Mouse (Mus musculus): ENCODE data around the gene Adra2b. TPM values are rescaled to one million over a fixed set of nuclear protein-coding genes. Genes with fewer than 3 reads are reported as not detected.

The Adra2b gene
- polyA plus RNA-seq (2015; fragmentation: Nextera tagmentation; extraction: Ambion mirVana), result 0.45 and 0.56 TPM in 2 replicates

DNA sequence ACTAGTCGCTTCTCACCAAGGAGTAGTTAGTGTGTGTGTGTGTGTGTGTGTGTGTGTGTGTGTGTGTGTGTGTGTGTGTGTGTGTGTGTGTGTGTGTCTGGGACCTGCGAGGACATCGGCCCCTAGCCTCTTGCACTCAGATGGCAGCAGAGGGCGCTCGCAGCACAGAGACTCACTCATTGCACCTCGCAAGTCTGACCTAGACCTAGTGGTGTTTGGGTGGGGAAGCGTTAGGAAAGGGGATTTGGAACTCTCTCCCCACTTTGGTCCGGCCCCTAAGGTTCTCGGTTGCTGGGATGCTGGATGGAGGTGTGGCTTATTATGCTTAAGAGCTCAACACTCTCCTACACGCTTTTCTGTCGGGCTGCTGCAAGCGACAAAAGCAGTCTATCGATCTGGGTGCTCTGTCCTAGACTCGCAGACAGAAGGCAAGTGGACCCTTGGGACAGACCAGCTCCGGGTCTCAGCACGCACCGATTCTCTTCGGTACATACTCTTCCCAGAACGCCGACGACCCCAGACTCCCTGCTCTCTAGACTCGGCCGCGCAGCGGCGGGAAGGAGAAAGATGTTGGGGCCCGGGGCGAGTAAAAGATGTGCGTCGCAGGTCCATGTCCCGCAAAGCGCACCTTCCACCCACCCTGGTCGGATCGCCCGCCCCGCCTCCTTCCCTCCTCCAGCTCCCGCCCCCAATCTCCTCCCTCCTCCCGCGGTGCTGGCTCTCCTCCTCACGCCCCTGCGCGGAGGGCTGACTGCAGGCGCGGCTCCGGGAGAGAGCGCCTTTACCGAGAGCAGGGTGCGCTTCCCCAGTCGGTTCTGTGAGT is at the start of gene Adra2b:
Gene Adra2b (plus strand): TSS at position 750 of the 823 bp plus-strand sequence.
- peak within 1 kb of the TSS; percentile 49 for H3K4me3 ChIP-seq
- H3K9ac ChIP-seq, result peak within 1 kb of the TSS; percentile 58
- H3K27me3 ChIP-seq, result peaks cover 82% of the 10 kb centered on the region
- H3K9me3 ChIP-seq, result no peaks in the 10 kb centered on the region
- H3K27ac ChIP-seq, result no peak within 1 kb of the TSS
- H3K4me2 ChIP-seq (replicated peaks), result peak within 1 kb of the TSS; percentile 81
- H3K36me3 ChIP-seq, result no peaks in the 10 kb centered on the region
- H3K4me1 ChIP-seq, result peaks cover 14% of the 10 kb centered on the region
- peak; percentile 82 for ATAC-seq (ENCODE audit: low FRiP score, low read depth)
- under 1% methylated on average over 47 of the region's 49 CpGs for WGBS

DNA sequence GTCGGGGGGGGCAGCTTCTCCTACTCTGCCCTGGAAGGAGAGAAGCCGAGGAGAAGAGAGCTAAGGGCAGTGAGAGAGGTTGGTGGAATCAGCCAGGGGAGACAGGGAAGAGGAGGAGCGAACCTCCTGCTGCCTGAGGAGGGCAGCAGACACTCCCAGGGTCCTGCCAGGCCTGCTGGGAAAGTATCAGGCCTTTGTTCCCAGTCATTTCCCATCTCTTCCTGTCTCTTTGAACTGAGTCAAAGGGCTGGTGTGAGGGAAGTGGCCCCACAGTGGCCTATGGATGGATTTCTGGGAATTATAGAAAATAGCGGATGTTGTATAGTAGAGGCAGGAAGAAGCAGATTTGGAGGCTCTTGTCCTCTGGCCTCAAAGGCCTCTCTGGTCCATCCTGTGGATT is 49.1 kb upstream of the Adra2b start:
- no peak for ATAC-seq (ENCODE audit: low FRiP score, low read depth)
- no peaks in the 10 kb centered on the region for H3K9me3 ChIP-seq
- no peak overlapping the region for H3K4me3 ChIP-seq
- no peak overlapping the region for H3K27ac ChIP-seq
- H3K4me1 ChIP-seq, result no peaks in the 10 kb centered on the region
- no peak overlapping the region for H3K9ac ChIP-seq
- H3K4me2 ChIP-seq (replicated peaks), result no peak overlapping the region
- no peaks in the 10 kb centered on the region for H3K36me3 ChIP-seq
- H3K27me3 ChIP-seq, result no peaks in the 10 kb centered on the region
- 59% methylated on average over 4 of the region's 4 CpGs for WGBS

GRCm38 (mm10) chr2:127314467-127315154 is 48.4 kb upstream of the Adra2b start:
- no peaks in the 10 kb centered on the region for H3K27me3 ChIP-seq
- ATAC-seq (ENCODE audit: low FRiP score, low read depth), result no peak
- H3K4me3 ChIP-seq, result no peak overlapping the region
- H3K36me3 ChIP-seq, result no peaks in the 10 kb centered on the region
- H3K27ac ChIP-seq, result no peak overlapping the region
- 75% methylated on average over 6 of the region's 6 CpGs for WGBS
- H3K4me1 ChIP-seq, result no peaks in the 10 kb centered on the region
- H3K4me2 ChIP-seq (replicated peaks), result no peak overlapping the region
- no peak overlapping the region for H3K9ac ChIP-seq
- H3K9me3 ChIP-seq, result no peaks in the 10 kb centered on the region

DNA sequence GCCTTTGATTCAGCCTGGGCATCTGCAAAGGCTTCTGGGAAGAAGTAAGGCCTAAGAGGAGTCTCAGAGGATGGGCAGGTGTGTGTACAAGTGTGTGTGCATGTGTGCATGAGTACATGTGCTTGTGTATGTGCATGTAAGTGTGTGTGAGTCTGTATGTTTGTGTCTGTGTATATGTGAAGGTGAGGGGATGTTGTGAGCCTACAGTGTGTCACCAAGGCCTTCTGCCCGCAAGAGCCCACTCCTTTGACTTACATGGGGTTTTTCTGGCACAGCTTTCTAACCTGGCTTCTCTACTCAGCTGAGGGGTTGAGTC is 47.9 kb upstream of the Adra2b start:
- H3K27ac ChIP-seq, result no peak overlapping the region
- no peaks in the 10 kb centered on the region for H3K4me1 ChIP-seq
- 100% methylated on average over 1 of the region's 1 CpGs for WGBS
- H3K4me2 ChIP-seq (replicated peaks), result no peak overlapping the region
- H3K36me3 ChIP-seq, result no peaks in the 10 kb centered on the region
- ATAC-seq (ENCODE audit: low FRiP score, low read depth), result no peak
- H3K27me3 ChIP-seq, result no peaks in the 10 kb centered on the region
- H3K9ac ChIP-seq, result no peak overlapping the region
- H3K9me3 ChIP-seq, result no peaks in the 10 kb centered on the region
- H3K4me3 ChIP-seq, result no peak overlapping the region

GRCm38 (mm10) chr2:127316431-127316830 is 46.6 kb upstream of the Adra2b start:
- WGBS, result 81% methylated on average over 5 of the region's 5 CpGs
- Histone ChIP-seq H3K27me3 (no peaks in the 10 kb centered on the region), H3K4me2 (replicated peaks) (no peak overlapping the region), H3K36me3 (no peaks in the 10 kb centered on the region), H3K9me3 (no peaks in the 10 kb centered on the region), H3K9ac (no peak overlapping the region), H3K4me3 (no peak overlapping the region), H3K27ac (no peak overlapping the region), H3K4me1 (no peaks in the 10 kb centered on the region)
- ATAC-seq (ENCODE audit: low FRiP score, low read depth), result no peak

DNA sequence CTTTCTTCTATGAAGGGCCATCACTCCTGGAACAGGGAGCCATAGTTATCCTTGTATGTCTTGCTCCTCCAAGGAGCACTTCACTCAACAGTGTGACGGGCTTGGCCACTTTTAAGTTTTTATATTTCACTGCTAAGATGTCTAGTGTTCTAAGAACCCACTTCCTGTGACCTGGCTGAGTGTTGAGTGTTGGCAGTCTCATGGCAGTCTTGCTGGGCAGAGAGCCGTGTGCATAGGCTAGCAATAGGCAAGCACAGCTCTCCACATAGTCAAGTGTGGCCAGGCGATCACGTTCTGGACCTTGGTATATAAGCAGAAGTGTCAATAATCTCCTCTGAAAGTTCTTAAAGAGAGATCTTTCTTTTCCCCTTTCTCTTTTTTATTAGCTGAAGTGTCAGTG is 44.9 kb upstream of the Adra2b start:
- Histone ChIP-seq H3K9me3 (no peaks in the 10 kb centered on the region), H3K9ac (no peak overlapping the region), H3K27me3 (no peaks in the 10 kb centered on the region), H3K27ac (no peak overlapping the region), H3K4me3 (no peak overlapping the region), H3K4me1 (0 out of 2 replicates have a peak, but pooled peaks cover under 1% of the 10 kb centered on the region), H3K4me2 (replicated peaks) (no peak overlapping the region), H3K36me3 (no peaks in the 10 kb centered on the region)
- no peak for ATAC-seq (ENCODE audit: low FRiP score, low read depth)
- WGBS, result 83% methylated on average over 4 of the region's 4 CpGs

GRCm38 (mm10) chr2:127319071-127319470 is 43.9 kb upstream of the Adra2b start:
- no peak for ATAC-seq (ENCODE audit: low FRiP score, low read depth)
- H3K36me3 ChIP-seq, result no peaks in the 10 kb centered on the region
- no peak overlapping the region for H3K4me2 ChIP-seq (replicated peaks)
- no peaks in the 10 kb centered on the region for H3K9me3 ChIP-seq
- no peak overlapping the region for H3K4me3 ChIP-seq
- 71% methylated on average over 4 of the region's 4 CpGs for WGBS
- H3K27ac ChIP-seq, result no peak overlapping the region
- no peak overlapping the region for H3K9ac ChIP-seq
- H3K4me1 ChIP-seq, result 0 out of 2 replicates have a peak, but pooled peaks cover 3% of the 10 kb centered on the region
- H3K27me3 ChIP-seq, result no peaks in the 10 kb centered on the region

DNA sequence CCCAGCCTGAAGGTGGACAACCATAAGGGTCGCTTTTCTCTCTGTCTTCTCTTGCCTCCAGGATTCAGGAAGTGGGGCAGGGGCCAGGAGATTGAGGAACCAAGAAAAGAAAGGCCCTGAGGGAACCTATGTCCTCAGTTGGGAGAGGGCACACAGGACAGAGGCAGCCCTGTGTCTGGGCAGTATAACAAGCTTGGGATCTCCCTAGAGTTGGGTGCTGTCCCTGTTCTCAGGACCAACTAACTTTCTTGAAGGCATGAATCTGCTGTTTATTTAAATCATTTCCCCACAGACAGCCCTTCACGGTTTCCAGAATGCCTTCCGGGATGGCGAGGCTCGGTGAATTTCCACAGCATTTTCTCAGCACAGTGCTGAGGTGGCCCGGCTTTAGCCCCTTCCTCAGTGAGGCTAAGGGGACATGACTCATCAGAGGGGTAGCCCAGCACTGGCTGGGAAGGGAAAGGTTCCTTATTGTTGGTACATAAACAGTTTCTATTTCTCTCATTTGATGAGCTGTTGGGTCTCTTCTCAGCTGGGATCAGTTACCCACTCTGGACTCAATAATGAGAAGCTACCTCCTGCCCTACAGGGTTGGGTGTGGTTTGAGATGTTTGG is 40.2 kb upstream of the Adra2b start:
- Histone ChIP-seq H3K36me3 (no peaks in the 10 kb centered on the region), H3K27me3 (no peaks in the 10 kb centered on the region), H3K9me3 (no peaks in the 10 kb centered on the region), H3K4me2 (replicated peaks) (no peak overlapping the region), H3K27ac (no peak overlapping the region), H3K4me3 (no peak overlapping the region), H3K4me1 (0 out of 2 replicates have a peak, but pooled peaks cover 3% of the 10 kb centered on the region), H3K9ac (no peak overlapping the region)
- WGBS, result 74% methylated on average over 6 of the region's 6 CpGs
- no peak for ATAC-seq (ENCODE audit: low FRiP score, low read depth)

DNA sequence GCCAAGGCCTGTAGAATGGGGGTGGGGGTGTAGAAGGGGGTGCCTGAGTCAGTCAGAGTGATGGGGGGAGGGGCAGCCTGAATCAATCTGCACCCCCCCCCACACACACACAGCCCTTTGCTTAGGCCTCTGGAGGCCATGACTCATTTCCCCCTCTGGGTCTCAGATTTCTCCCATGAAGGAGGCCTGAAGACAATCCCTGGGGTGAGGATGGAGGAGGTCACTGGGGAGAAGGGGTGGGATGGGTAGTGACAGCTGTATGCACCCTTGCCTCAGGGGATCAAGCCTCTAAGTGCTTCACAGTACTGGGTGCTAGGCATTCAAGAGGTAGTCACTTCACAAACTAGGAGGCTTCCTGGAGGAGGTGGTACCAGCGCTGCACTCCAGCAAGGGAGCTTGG is 39.3 kb upstream of the Adra2b start:
- Histone ChIP-seq H3K27me3 (no peaks in the 10 kb centered on the region), H3K4me2 (replicated peaks) (no peak overlapping the region), H3K27ac (no peak overlapping the region), H3K9ac (no peak overlapping the region), H3K9me3 (no peaks in the 10 kb centered on the region), H3K4me1 (0 out of 2 replicates have a peak, but pooled peaks cover 3% of the 10 kb centered on the region), H3K36me3 (no peaks in the 10 kb centered on the region), H3K4me3 (no peak overlapping the region)
- WGBS, result 65% methylated on average over 1 of the region's 1 CpGs
- ATAC-seq (ENCODE audit: low FRiP score, low read depth), result no peak

DNA sequence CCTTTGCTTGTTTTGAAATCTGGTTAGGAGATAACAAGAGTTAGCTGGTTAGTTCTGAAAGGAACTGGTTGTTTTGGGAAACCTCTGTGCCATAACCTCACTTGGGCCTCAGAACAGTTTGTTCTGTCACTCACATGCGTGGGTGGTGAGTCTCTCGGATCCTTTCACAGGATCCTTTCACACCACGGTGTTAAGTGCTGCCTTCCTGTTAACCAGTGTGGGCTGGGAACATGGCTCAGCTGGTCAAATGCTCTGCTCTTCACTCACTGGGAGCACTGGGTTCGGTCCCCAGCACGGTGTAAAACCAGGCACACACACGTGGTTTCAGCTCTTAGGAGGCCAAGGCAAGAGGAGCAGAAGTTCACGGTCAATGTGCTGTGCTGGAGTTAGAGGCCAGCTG is 38.6 kb upstream of the Adra2b start:
- Histone ChIP-seq H3K9me3 (no peaks in the 10 kb centered on the region), H3K4me2 (replicated peaks) (no peak overlapping the region), H3K4me1 (0 out of 2 replicates have a peak, but pooled peaks cover 3% of the 10 kb centered on the region), H3K27ac (no peak overlapping the region), H3K4me3 (no peak overlapping the region), H3K9ac (no peak overlapping the region), H3K36me3 (no peaks in the 10 kb centered on the region), H3K27me3 (no peaks in the 10 kb centered on the region)
- no peak for ATAC-seq (ENCODE audit: low FRiP score, low read depth)
- 49% methylated on average over 7 of the region's 7 CpGs for WGBS

- no peak overlapping the region for H3K9ac ChIP-seq
- no peaks in the 10 kb centered on the region for H3K36me3 ChIP-seq
- H3K27ac ChIP-seq, result no peak overlapping the region
- 66% methylated on average over 12 of the region's 12 CpGs for WGBS
- H3K4me3 ChIP-seq, result no peak overlapping the region
- no peak overlapping the region for H3K4me2 ChIP-seq (replicated peaks)
- H3K4me1 ChIP-seq, result 0 out of 2 replicates have a peak, but pooled peaks cover 1% of the 10 kb centered on the region
- ATAC-seq (ENCODE audit: low FRiP score, low read depth), result no peak
- no peaks in the 10 kb centered on the region for H3K27me3 ChIP-seq
- H3K9me3 ChIP-seq, result no peaks in the 10 kb centered on the region
Observed at GRCm38 (mm10) chr2:127328090-127328851, 34.7 kb upstream of the Adra2b start.
